Mouse (Mus musculus) testis, adult 2 months (tissue): ENCODE measurements around the gene Gnai3.

Experiments used
- CTCF ChIP-seq: fragments of 200-500 bp; IDR thresholded peaks from 2 replicates; pipeline ENCODE4 v1.5.1; 2012; ENCODE audit warnings: low read depth, mild to moderate bottlenecking, inconsistent platforms, low read length, moderate library complexity; ENCODE audit not compliant: control insufficient read depth, insufficient read depth, insufficient replicate concordance
- POLR2A ChIP-seq: fragments of 200-500 bp; IDR thresholded peaks from 2 replicates; pipeline ENCODE4 v1.6.1; 2012; ENCODE audit warnings: low read depth, mild to moderate bottlenecking, inconsistent platforms, low read length, moderate library complexity; ENCODE audit not compliant: control insufficient read depth

GRCm38 (mm10) chr3:108086470-108086979 is 59.4 kb downstream of the Gnai3 start, which contains the start of gene Ampd2:
- no peak for TF ChIP-seq POLR2A
- TF ChIP-seq CTCF, result no peak
